Mouse (Mus musculus): ENCODE measurements around the gene Kctd6. TPM values are rescaled to one million over a fixed set of nuclear protein-coding genes. Genes with fewer than 3 reads are reported as not detected.
"Not testable (repeated sequence)": the region's sequence is repeated elsewhere in the genome, so short reads cannot be mapped to it uniquely, and the experiment has no call there.

The Kctd6 gene
- polyA plus RNA-seq (2015; fragmentation: Nextera tagmentation; extraction: Ambion mirVana): 7.2 and 9.5 TPM in 2 replicates

DNA sequence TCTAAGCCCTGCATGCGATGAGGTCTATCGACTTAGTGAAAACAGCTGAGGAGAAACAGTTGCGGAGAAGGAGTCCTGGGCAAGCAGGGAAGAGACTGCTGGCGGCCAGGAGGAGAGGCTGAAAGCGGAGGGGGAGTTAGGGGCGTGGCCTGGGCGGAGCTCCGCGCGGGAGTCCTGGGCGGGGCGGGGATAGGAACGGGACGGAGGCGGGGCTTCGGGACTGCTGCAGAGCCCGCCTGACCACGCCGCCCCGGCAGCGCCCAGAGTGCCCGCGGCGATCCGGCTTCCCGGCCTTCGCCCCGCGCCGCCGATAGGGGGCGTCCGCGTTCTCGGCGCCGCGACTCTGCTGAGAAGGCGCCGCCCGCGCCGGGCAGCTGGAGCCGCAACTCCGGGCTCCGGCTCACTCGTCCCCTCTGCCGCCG is at the start of gene Kctd6:
Kctd6 (plus strand) TSS at position 338 of the 422 bp plus-strand sequence.
- Histone ChIP-seq H3K4me1 (ENCODE audit: control insufficient read depth, insufficient read depth, low read length) (peaks cover 22% of the 10 kb centered on the region), H3K36me3 (ENCODE audit: control insufficient read depth, insufficient read depth, low read length) (no peaks in the 10 kb centered on the region), H3K4me3 (ENCODE audit: low read depth, low read length) (peak within 1 kb of the TSS; percentile 77), H3K4me2 (ENCODE audit: low read length) (peak within 1 kb of the TSS; percentile 76), H3K9me3 (replicated peaks; ENCODE audit: control insufficient read depth, low read length, poor library complexity, severe bottlenecking) (no peaks in the 10 kb centered on the region), H3K27me3 (ENCODE audit: control insufficient read depth, insufficient read depth, low read depth, low read length) (no peaks in the 10 kb centered on the region), H3K27ac (ENCODE audit: low read length) (peak within 1 kb of the TSS; percentile 93), H3K9ac (ENCODE audit: low read depth, low read length) (peak within 1 kb of the TSS; percentile 81)
- ATAC-seq: peak; percentile 95
- WGBS: under 1% methylated on average over 33 of the region's 49 CpGs

DNA sequence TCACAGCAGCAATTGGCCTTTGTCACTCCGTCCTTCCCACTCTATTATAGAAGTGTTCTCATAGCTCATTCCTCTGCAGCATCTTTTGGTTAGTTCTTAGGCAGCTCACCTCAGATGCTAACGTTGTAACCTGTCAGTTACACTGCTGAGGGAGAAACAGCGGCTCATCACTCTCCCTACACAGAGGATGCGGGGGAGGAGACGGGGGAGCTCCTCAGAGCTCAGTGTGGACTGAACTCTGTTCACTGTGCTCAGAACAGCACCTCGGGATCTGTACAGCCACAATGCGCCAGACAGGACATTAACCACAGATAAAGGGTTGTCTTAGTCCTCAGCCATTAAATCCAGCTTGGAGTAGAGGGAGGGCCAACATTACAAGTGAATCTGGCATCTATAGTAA is 49.5 kb upstream of the Kctd6 start:
- WGBS: 85% methylated on average over 7 of the region's 7 CpGs
- H3K9ac ChIP-seq (ENCODE audit: low read depth, low read length): no peak overlapping the region
- H3K4me2 ChIP-seq (ENCODE audit: low read length): no peak overlapping the region
- no peak for ATAC-seq
- H3K4me3 ChIP-seq (ENCODE audit: low read depth, low read length): no peak overlapping the region
- H3K36me3 ChIP-seq (ENCODE audit: control insufficient read depth, insufficient read depth, low read length): peaks cover 50% of the 10 kb centered on the region
- H3K9me3 ChIP-seq (replicated peaks; ENCODE audit: control insufficient read depth, low read length, poor library complexity, severe bottlenecking): no peaks in the 10 kb centered on the region
- no peak overlapping the region for H3K27ac ChIP-seq (ENCODE audit: low read length)
- H3K4me1 ChIP-seq (ENCODE audit: control insufficient read depth, insufficient read depth, low read length): no peaks in the 10 kb centered on the region
- no peaks in the 10 kb centered on the region for H3K27me3 ChIP-seq (ENCODE audit: control insufficient read depth, insufficient read depth, low read depth, low read length)

- Histone ChIP-seq H3K27ac (ENCODE audit: low read length) (peak within 1 kb of the TSS; percentile 85), H3K4me1 (ENCODE audit: control insufficient read depth, insufficient read depth, low read length) (peaks cover 7% of the 10 kb centered on the region), H3K36me3 (ENCODE audit: control insufficient read depth, insufficient read depth, low read length) (peaks cover 19% of the 10 kb centered on the region), H3K4me2 (ENCODE audit: low read length) (peak within 1 kb of the TSS; percentile 80), H3K9me3 (replicated peaks; ENCODE audit: control insufficient read depth, low read length, poor library complexity, severe bottlenecking) (no peaks in the 10 kb centered on the region), H3K27me3 (ENCODE audit: control insufficient read depth, insufficient read depth, low read depth, low read length) (no peaks in the 10 kb centered on the region), H3K9ac (ENCODE audit: low read depth, low read length) (peak within 1 kb of the TSS; percentile 79), H3K4me3 (ENCODE audit: low read depth, low read length) (peak within 1 kb of the TSS; percentile 61)
- under 1% methylated on average over 63 of the region's 64 CpGs for WGBS
- ATAC-seq: peak; percentile 100
These were observed 41.2 kb upstream of the Kctd6 start, which contains the start of gene Pdhb for GRCm38 (mm10) chr14:8172507-8173410. Gene Pdhb, minus strand, starts transcription at chr14:8173025.

DNA sequence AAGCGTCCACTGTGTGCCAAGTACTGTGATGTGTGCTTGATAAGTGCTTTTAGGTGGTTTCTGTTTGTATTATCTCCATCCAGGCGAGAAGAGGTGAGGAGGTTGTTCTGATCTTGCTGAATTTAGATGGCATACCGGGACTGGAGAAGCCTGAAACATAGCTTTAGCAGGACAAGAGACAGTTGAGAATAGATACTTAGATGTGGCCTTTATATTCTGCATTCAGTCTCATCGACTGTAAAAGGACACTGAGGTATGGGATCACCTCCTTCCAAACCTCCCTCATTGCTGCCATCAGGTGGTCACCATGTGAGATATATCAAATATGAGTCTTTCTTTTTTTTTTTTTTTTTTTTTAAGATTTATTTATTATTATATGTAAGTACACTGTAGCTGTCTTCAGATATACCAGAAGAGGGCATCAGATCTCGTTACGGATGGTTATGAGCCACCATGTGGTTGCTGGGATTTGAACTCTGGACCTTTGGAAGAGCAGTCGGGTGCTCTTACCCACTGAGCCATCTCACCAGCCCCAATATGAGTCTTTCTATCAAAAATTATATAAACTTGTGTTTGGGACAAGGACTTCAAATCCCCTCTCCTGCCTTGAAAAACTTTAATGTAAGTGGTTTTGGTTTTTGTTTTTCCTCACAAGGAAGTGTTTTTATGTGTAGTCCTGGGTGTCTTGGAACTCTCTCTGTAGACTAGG is 40.2 kb upstream of the Kctd6 start:
- 21% methylated on average over 5 of the region's 7 CpGs for whole genome bisulfite sequencing
- not testable (repeated sequence) for H3K4me1 ChIP-seq (ENCODE audit: control insufficient read depth, insufficient read depth, low read length); H3K9me3 ChIP-seq (replicated peaks; ENCODE audit: control insufficient read depth, low read length, poor library complexity, severe bottlenecking); H3K27me3 ChIP-seq (ENCODE audit: control insufficient read depth, insufficient read depth, low read depth, low read length)
- Histone ChIP-seq H3K36me3 (ENCODE audit: control insufficient read depth, insufficient read depth, low read length) (peaks cover 13% of the 10 kb centered on the region), H3K27ac (ENCODE audit: low read length) (peak overlapping the region; percentile 85), H3K4me2 (ENCODE audit: low read length) (peak overlapping the region; percentile 80), H3K4me3 (ENCODE audit: low read depth, low read length) (peak overlapping the region; percentile 61), H3K9ac (ENCODE audit: low read depth, low read length) (peak overlapping the region; percentile 72)
- peak; percentile 37 for ATAC-seq

DNA sequence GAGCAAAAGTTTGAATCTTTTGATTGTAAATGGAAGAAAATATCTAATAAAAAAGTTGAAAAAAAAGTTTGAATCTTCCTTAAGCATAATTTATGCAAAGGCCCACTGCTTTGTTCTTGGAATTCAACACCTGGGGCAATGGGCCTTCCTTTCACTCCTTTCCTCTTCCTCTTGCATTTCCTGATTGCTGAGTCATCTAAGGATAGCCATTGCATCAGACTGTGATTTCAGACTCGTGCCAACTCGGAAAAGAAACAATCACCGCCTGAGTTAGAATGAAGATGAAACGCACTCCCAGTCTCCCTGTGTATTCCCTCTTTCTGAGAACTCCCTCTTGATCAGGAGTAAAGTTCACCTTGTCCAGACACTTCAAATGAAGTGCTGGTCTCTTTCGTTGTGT is 39.3 kb upstream of the Kctd6 start:
- Histone ChIP-seq H3K9me3 (replicated peaks; ENCODE audit: control insufficient read depth, low read length, poor library complexity, severe bottlenecking) (no peaks in the 10 kb centered on the region), H3K27me3 (ENCODE audit: control insufficient read depth, insufficient read depth, low read depth, low read length) (no peaks in the 10 kb centered on the region), H3K36me3 (ENCODE audit: control insufficient read depth, insufficient read depth, low read length) (peaks cover 5% of the 10 kb centered on the region; the same call in 1 of the 2 replicates), H3K9ac (ENCODE audit: low read depth, low read length) (no peak overlapping the region), H3K4me1 (ENCODE audit: control insufficient read depth, insufficient read depth, low read length) (peaks cover 7% of the 10 kb centered on the region), H3K27ac (ENCODE audit: low read length) (no peak overlapping the region), H3K4me2 (ENCODE audit: low read length) (no peak overlapping the region), H3K4me3 (ENCODE audit: low read depth, low read length) (no peak overlapping the region)
- ATAC-seq: no peak
- 90% methylated on average over 5 of the region's 5 CpGs for WGBS

DNA sequence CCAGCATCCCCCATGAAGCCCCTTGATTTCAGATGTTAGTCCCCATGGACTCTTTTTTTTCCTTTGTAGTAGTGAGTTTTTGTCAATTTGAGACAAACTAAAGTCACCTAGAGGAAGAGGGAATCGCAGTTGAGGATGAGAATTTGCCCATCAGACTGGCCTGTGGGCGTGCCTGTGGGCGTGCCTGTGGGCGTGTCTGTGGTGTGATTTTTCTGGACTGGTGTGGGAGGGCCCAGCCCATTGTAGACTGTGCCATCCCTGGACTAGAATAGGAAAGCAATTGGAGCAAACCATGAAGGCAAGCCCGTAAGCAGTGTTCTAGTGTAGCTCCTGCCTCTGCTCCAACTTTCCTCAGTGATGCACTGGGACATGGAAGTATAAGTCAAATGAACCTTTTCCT is 37.7 kb upstream of the Kctd6 start:
- Histone ChIP-seq H3K27ac (ENCODE audit: low read length) (no peak overlapping the region), H3K36me3 (ENCODE audit: control insufficient read depth, insufficient read depth, low read length) (no peaks in the 10 kb centered on the region), H3K4me2 (ENCODE audit: low read length) (no peak overlapping the region), H3K4me3 (ENCODE audit: low read depth, low read length) (no peak overlapping the region), H3K27me3 (ENCODE audit: control insufficient read depth, insufficient read depth, low read depth, low read length) (no peaks in the 10 kb centered on the region), H3K4me1 (ENCODE audit: control insufficient read depth, insufficient read depth, low read length) (peaks cover 7% of the 10 kb centered on the region), H3K9me3 (replicated peaks; ENCODE audit: control insufficient read depth, low read length, poor library complexity, severe bottlenecking) (no peaks in the 10 kb centered on the region), H3K9ac (ENCODE audit: low read depth, low read length) (no peak overlapping the region)
- 61% methylated on average over 5 of the region's 5 CpGs for WGBS
- no peak for ATAC-seq

- Histone ChIP-seq H3K4me1 (ENCODE audit: control insufficient read depth, insufficient read depth, low read length) (no peaks in the 10 kb centered on the region), H3K4me2 (ENCODE audit: low read length) (no peak overlapping the region), H3K27ac (ENCODE audit: low read length) (no peak overlapping the region), H3K9me3 (replicated peaks; ENCODE audit: control insufficient read depth, low read length, poor library complexity, severe bottlenecking) (no peaks in the 10 kb centered on the region), H3K27me3 (ENCODE audit: control insufficient read depth, insufficient read depth, low read depth, low read length) (no peaks in the 10 kb centered on the region), H3K36me3 (ENCODE audit: control insufficient read depth, insufficient read depth, low read length) (no peaks in the 10 kb centered on the region), H3K9ac (ENCODE audit: low read depth, low read length) (no peak overlapping the region), H3K4me3 (ENCODE audit: low read depth, low read length) (no peak overlapping the region)
- ATAC-seq: no peak
- 84% methylated on average over 4 of the region's 4 CpGs for WGBS
These were observed 33.4 kb upstream of the Kctd6 start for GRCm38 (mm10) chr14:8180371-8181035.

DNA sequence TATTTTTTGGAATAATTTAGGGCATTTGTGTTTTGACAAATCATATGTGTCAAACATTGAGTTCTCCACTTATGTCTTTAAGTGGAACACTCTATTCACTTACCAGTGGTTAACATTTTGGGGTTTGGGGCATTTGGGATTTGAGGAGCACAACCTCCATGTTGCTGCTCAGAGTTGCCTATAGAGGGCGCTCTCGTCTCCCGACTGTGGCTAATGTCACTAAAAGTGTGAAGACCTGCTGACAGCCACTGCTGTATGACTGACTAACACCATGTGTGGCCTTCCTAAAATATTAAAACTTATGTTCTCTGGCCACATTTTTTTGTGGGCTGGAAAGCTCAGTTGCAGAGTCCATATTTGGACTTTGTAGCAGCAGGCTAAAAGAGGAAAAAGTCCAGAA is 30.6 kb upstream of the Kctd6 start:
- Histone ChIP-seq H3K9ac (ENCODE audit: low read depth, low read length) (no peak overlapping the region), H3K4me1 (ENCODE audit: control insufficient read depth, insufficient read depth, low read length) (no peaks in the 10 kb centered on the region), H3K4me2 (ENCODE audit: low read length) (no peak overlapping the region), H3K36me3 (ENCODE audit: control insufficient read depth, insufficient read depth, low read length) (no peaks in the 10 kb centered on the region), H3K27me3 (ENCODE audit: control insufficient read depth, insufficient read depth, low read depth, low read length) (no peaks in the 10 kb centered on the region), H3K27ac (ENCODE audit: low read length) (no peak overlapping the region), H3K9me3 (replicated peaks; ENCODE audit: control insufficient read depth, low read length, poor library complexity, severe bottlenecking) (no peaks in the 10 kb centered on the region), H3K4me3 (ENCODE audit: low read depth, low read length) (no peak overlapping the region)
- no peak for ATAC-seq
- WGBS: 68% methylated on average over 3 of the region's 3 CpGs

All from midbrain, embryonic 16.5 days (tissue).